Mouse (Mus musculus) midbrain, embryonic 14.5 days (tissue): Measurements from ENCODE around the gene Mettl7b. TPM values are rescaled to one million over a fixed set of nuclear protein-coding genes. Genes with fewer than 3 reads are reported as not detected.
A peak's percentile ranks its signal among the peaks of the same experiment; 100 is the strongest.

Experiments
- ATAC-seq: fragments of 200-750 bp; cut with Nextera tagmentation; 2 replicates; pipeline ENCODE4 v1.8.0; 2017; ENCODE audit warnings: moderate number of reproducible peaks, moderate library complexity; ENCODE audit not compliant: low FRiP score, low TSS enrichment
- DNase-seq: peaks from one replicate; pipeline ENCODE4 v3.0.0-alpha.2; 2015
- H3K27ac ChIP-seq: fragments of 300-500 bp; sonication (generic); replicated peaks from 2 replicates; pipeline ENCODE4 v1.5.1; 2014; ENCODE audit warnings: mild to moderate bottlenecking, low read depth, low read length, moderate library complexity
- H3K27me3 ChIP-seq: fragments of 300-500 bp; sonication (generic); 2 replicates; pipeline ENCODE4 v1.6.1; 2014; ENCODE audit warnings: low read length, control low read depth, mixed read lengths; ENCODE audit not compliant: control insufficient read depth, insufficient read depth
- H3K36me3 ChIP-seq: fragments of 300-500 bp; sonication (generic); 2 replicates; pipeline ENCODE4 v1.6.1; 2014; ENCODE audit warnings: low read length, control low read depth; ENCODE audit not compliant: control insufficient read depth, insufficient read depth
- H3K4me1 ChIP-seq: fragments of 300-500 bp; sonication (generic); 2 replicates; pipeline ENCODE4 v1.6.1; 2014; ENCODE audit warnings: mild to moderate bottlenecking, antibody characterized with exemption, low read length, control low read depth; ENCODE audit not compliant: control insufficient read depth, insufficient read depth
- H3K4me2 ChIP-seq: fragments of 300-500 bp; sonication (generic); 2 replicates; pipeline ENCODE4 v1.6.1; 2014; ENCODE audit warnings: mild to moderate bottlenecking, low read length, moderate library complexity
- H3K4me3 ChIP-seq: fragments of 300-500 bp; sonication (generic); replicated peaks from 2 replicates; pipeline ENCODE4 v1.5.1; 2014; ENCODE audit warnings: low read depth, low read length
- H3K9ac ChIP-seq: fragments of 300-500 bp; sonication (generic); replicated peaks from 2 replicates; pipeline ENCODE4 v1.6.1; 2014; ENCODE audit warnings: mild to moderate bottlenecking, low read length, moderate library complexity
- H3K9me3 ChIP-seq: fragments of 300-500 bp; sonication (generic); 2 replicates; pipeline ENCODE4 v1.6.1; 2016; ENCODE audit warnings: low read length, control low read depth, mixed read lengths; ENCODE audit not compliant: control insufficient read depth
- WGBS: fragments of 180-500 bp; shearing (Covaris S2); extraction: QIAGEN DNeasy Blood & Tissue Kit; methylation state at CpG from one replicate; pipeline ENCODE4 v1.1.7; 2014; 5-methylcytosine and 5-hydroxymethylcytosine counted together
- polyA plus RNA-seq: library from polyadenylated mRNA; unstranded; fragments of >200 nt; fragmentation: Nextera tagmentation; extraction: Ambion mirVana; gene quantifications from 2 replicates; pipeline ENCODE4 v1.2.1, GENCODE M21; 2014

The Mettl7b gene
- polyA plus RNA-seq, 1 experiment from 2014 or later: not detected

DNA sequence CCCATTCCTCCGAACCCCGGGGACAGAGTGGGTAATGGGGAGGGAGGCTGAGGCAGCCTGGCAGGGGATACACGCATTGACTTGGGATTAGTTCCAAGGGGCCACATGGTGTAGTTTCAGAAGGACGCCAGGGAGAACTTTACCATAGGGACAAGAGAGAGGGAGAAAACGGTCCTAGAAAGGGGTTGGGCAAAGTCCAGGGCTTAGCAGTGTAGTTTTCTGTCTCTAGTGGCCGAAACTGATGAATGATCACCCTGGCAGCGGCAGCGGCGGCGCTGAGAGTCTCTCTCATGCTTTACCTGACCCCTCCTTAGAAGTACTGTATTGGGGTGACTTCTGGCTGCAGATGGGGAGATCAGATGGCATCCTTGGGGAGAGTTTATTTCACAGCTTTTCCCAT, 2.4 kb downstream of the Mettl7b start:
- 78% methylated on average over 10 of the region's 10 CpGs for WGBS

GRCm38 (mm10) chr10:128950208-128950887, 10.4 kb downstream of the Mettl7b start:
- no peaks in the 10 kb centered on the region for H3K4me1 ChIP-seq
- DNase-seq: no peak
- no peak overlapping the region for H3K4me3 ChIP-seq
- no peaks in the 10 kb centered on the region for H3K36me3 ChIP-seq
- no peaks in the 10 kb centered on the region for H3K9me3 ChIP-seq
- H3K27ac ChIP-seq: no peak overlapping the region
- H3K4me2 ChIP-seq: no peak overlapping the region
- no peak overlapping the region for H3K9ac ChIP-seq
- no peaks in the 10 kb centered on the region for H3K27me3 ChIP-seq
- no peak for ATAC-seq
- 74% methylated on average over 16 of the region's 16 CpGs for WGBS

More for the DNA sequence above, 2.4 kb downstream of the Mettl7b start:
- Histone ChIP-seq H3K36me3 (no peaks in the 10 kb centered on the region), H3K4me1 (no peaks in the 10 kb centered on the region), H3K27ac (no peak overlapping the region), H3K9me3 (no peaks in the 10 kb centered on the region), H3K27me3 (no peaks in the 10 kb centered on the region), H3K4me3 (no peak overlapping the region), H3K9ac (no peak overlapping the region), H3K4me2 (no peak overlapping the region)
- DNase-seq (no peak), ATAC-seq (no peak)

GRCm38 (mm10) chr10:128947496-128947895, 13.3 kb downstream of the Mettl7b start:
- ATAC-seq: no peak
- no peaks in the 10 kb centered on the region for H3K27me3 ChIP-seq
- WGBS: 84% methylated on average over 4 of the region's 4 CpGs

GRCm38 (mm10) chr10:128945675-128946074, 15.1 kb downstream of the Mettl7b start:
- Histone ChIP-seq H3K27me3 (no peaks in the 10 kb centered on the region), H3K27ac (no peak overlapping the region), H3K36me3 (no peaks in the 10 kb centered on the region), H3K4me2 (no peak overlapping the region), H3K9ac (no peak overlapping the region), H3K4me1 (no peaks in the 10 kb centered on the region), H3K4me3 (no peak overlapping the region), H3K9me3 (no peaks in the 10 kb centered on the region)
- 22% methylated on average over 3 of the region's 3 CpGs for WGBS
- DNase-seq: peak; percentile 15
- no peak for ATAC-seq

More at GRCm38 (mm10) chr10:128947496-128947895, 13.3 kb downstream of the Mettl7b start:
- Histone ChIP-seq H3K4me3 (no peak overlapping the region), H3K27ac (no peak overlapping the region), H3K36me3 (no peaks in the 10 kb centered on the region), H3K4me2 (no peak overlapping the region), H3K9ac (no peak overlapping the region), H3K9me3 (no peaks in the 10 kb centered on the region), H3K4me1 (no peaks in the 10 kb centered on the region)
- DNase-seq: no peak

DNA sequence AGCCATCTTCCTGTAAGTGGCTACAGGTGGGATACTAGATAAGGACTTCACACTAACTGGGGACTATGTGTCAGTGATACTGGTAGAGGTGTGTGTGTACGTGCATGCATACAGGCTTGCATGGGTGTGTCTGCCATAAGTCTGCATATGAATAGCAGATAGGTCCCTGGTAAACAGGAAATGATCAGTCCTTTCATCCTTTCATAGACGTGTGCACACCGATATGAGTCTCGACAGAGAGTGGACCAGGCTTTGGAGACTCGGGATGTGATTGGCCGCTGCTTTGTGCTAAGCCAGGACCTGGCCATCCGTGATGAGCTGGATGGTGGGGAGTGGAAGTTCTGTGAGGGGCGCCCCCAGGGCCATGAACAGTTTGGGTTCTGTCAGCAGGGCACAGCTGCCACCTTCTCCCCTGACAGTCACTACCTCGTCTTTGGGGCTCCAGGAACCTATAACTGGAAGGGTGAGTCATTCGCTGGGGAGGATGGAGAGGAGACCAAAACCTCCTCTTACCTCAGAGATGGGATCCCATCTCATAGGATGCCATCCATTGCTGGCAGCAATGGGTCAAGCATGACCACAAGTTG, 20.2 kb downstream of the Mettl7b start:
- Histone ChIP-seq H3K36me3 (no peaks in the 10 kb centered on the region), H3K9me3 (no peaks in the 10 kb centered on the region), H3K27ac (no peak overlapping the region), H3K4me1 (no peaks in the 10 kb centered on the region), H3K4me2 (no peak overlapping the region), H3K4me3 (no peak overlapping the region), H3K9ac (no peak overlapping the region), H3K27me3 (0 out of 2 replicates have a peak, but pooled peaks cover 4% of the 10 kb centered on the region)
- 82% methylated on average over 10 of the region's 10 CpGs for WGBS
- DNase-seq (no peak), ATAC-seq (no peak)

GRCm38 (mm10) chr10:128938974-128939373, 21.8 kb downstream of the Mettl7b start:
- H3K9me3 ChIP-seq: no peaks in the 10 kb centered on the region
- no peaks in the 10 kb centered on the region for H3K36me3 ChIP-seq
- ATAC-seq (no peak), DNase-seq (no peak)
- H3K4me2 ChIP-seq: no peak overlapping the region
- H3K27me3 ChIP-seq: peaks cover 19% of the 10 kb centered on the region
- H3K4me3 ChIP-seq: no peak overlapping the region
- 69% methylated on average over 5 of the region's 5 CpGs for WGBS
- H3K9ac ChIP-seq: no peak overlapping the region
- no peak overlapping the region for H3K27ac ChIP-seq
- H3K4me1 ChIP-seq: no peaks in the 10 kb centered on the region

- H3K4me1 ChIP-seq: peaks cover 4% of the 10 kb centered on the region
Measured at GRCm38 (mm10) chr10:128938457-128938856, 22.3 kb downstream of the Mettl7b start.

DNA sequence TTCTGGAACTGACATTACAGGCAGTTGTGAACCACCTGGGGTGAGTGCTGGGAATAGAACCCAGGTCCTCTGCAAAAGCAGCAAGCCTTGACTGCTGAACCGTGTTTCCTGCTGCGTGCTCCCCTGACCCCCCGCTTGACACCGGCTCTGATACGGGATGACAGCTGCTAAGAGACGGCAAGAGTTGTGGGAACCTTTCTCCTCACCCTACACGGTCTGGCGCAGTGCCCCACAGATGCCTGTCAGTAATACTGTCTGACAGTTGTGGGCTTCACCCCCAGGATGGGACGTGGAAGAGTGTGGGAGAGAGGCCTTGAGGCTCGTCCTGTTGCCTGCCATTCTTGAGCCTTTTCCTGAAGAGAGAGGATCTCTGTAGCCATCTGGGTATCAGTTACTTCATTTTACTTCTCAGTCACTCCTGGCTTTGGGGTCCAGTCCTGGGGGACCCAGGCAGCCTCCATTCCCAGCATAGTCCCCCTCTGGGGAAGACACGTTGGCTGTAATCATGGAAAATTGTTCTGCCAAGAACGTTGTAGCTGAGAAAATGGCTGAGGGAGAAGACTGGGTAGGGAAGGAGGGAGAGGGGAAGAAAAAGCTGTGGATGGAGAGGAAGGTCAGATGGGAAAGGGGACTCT, 22.9 kb downstream of the Mettl7b start:
- Histone ChIP-seq H3K4me2 (no peak overlapping the region), H3K27me3 (peaks cover 25% of the 10 kb centered on the region), H3K4me1 (peaks cover 7% of the 10 kb centered on the region), H3K9ac (no peak overlapping the region), H3K9me3 (no peaks in the 10 kb centered on the region), H3K36me3 (no peaks in the 10 kb centered on the region), H3K4me3 (no peak overlapping the region), H3K27ac (no peak overlapping the region)
- 74% methylated on average over 12 of the region's 12 CpGs for WGBS
- no peak for DNase-seq
- ATAC-seq: no peak

More at GRCm38 (mm10) chr10:128938457-128938856, 22.3 kb downstream of the Mettl7b start:
- Histone ChIP-seq H3K9ac (no peak overlapping the region), H3K4me3 (no peak overlapping the region), H3K36me3 (no peaks in the 10 kb centered on the region), H3K27me3 (peaks cover 19% of the 10 kb centered on the region), H3K9me3 (no peaks in the 10 kb centered on the region), H3K4me2 (no peak overlapping the region), H3K27ac (no peak overlapping the region)
- DNase-seq (no peak), ATAC-seq (no peak)
- 77% methylated on average over 9 of the region's 9 CpGs for WGBS
